Mouse (Mus musculus) lung, postnatal 0 days (tissue): ENCODE data around the gene Vav3.

Experiments used
- CTCF ChIP-seq: IDR thresholded peaks from 2 replicates; pipeline ENCODE4 v1.5.1; 2016; ENCODE audit warnings: antibody characterized with exemption, mild to moderate bottlenecking
- EP300 ChIP-seq: IDR thresholded peaks from 2 replicates; pipeline ENCODE4 v1.6.1; 2016; ENCODE audit warnings: antibody characterized with exemption, mild to moderate bottlenecking, control low read depth

DNA sequence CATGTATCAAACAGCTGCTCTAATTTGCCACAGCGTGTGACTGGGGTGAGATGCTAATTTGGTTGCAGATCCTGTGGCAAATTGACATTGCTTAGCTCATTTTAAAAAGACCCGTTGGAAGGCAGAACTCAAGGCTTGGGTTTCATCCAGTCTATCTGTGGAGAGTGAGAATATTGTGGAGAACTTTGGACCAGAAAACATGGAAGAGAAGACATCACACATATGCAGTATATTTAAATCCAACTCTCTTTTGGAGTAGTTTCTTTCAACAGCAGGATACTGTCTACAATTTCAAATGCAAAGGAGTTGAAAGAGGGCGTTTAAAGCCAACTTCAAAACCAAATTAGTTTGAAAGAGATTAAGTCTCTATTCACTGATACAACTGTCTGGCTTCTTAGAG is 13.3 kb upstream of the Vav3 start:
- no peak for TF ChIP-seq CTCF
- no peak for TF ChIP-seq EP300
